Mouse (Mus musculus) hematopoietic stem cell, adult 5-6 weeks (primary cell): ENCODE measurements around the gene Olfr1411. TPM values are rescaled to one million over a fixed set of nuclear protein-coding genes. Genes with fewer than 3 reads are reported as not detected.

Source experiments
- ATAC-seq, 2 experiments: fragments of 125-278 bp in 1 of 2; replicated peaks in 1 of 2; 2 replicates each; pipeline ENCODE4 v1.8.0; 2016 to 2017; ENCODE audit warnings: inconsistent platforms in 2 of 2, mild to moderate bottlenecking in 2 of 2, moderate number of reproducible peaks in 2 of 2, low read depth in 1 of 2, moderate TSS enrichment in 1 of 2; ENCODE audit not compliant: low FRiP score in 2 of 2, poor library complexity in 2 of 2, severe bottlenecking in 2 of 2, insufficient read depth in 1 of 2, low TSS enrichment in 1 of 2
- total RNA-seq: library from RNA; stranded (forward); fragments of 172-1452, 232-1000 nt; gene quantifications from 2 replicates; pipeline ENCODE4 v1.2.3, GENCODE M21; 2017

Gene Olfr1411
- not detected in 2 replicates for total RNA-seq

DNA sequence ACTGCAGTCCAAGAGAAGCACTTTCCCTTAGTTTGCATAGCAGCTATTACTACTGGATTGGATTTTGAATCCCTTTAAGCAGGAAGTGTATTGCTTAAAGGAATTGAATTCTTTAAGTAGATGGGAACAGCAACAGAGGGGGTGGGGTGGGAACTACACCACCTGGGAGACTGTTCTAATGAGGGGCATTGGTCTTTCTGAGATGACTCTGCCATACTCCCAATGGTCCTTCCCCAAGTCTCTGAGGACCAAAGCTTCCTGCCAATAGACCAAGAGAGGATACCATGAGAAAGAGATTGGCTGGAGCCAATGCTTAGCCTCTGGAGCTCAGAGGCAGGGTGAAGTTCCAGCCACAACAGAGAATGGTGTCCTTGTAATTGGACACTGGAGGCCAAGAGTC is at the start of gene Olfr1411:
Gene Olfr1411 (plus strand): TSS at position 301 of the 400 bp plus-strand sequence.
- ATAC-seq, result no peak

DNA sequence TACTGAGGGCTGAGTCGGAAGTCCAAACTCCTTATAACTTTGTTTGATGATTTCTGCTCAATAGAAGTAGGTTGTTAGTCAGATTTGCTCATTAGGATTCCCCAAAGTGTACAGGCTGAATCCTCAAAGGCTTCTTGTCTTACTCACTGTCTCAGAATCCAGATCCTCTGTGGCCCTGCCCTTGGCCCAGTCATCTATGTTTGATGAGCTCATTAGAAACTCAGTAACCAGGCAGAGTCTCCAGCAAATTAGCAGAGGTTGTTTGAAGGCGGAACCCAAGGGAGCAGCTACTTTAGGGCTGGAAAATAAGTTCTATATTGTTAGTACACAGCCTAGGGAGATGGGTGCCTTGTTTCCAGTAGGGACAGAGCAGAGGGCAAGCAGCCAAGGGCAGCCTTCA is 48.3 kb upstream of the Olfr1411 start:
- no peak for ATAC-seq

DNA sequence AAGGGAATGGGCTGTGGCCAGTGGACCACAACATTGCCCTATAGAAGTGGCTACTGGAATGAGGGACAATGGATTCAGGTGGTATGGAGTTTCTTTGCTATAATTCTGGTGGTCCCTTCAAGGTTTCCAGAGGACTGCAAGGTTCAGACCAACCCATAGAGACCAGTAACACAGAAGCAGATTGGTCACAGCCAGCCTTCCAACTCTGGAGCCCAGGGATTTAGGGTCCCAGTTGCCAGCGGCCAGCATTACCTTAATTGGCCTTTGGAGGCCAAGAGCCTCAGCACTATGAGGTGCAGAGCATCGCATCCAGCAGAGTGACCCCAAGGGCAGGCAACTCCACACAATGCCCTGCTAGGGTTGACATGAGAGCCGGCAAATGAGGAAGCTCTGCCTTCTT is 23.2 kb upstream of the Olfr1411 start, which contains the start of gene Olfr1413:
Gene Olfr1413 (plus strand): TSS at position 301 of the 400 bp plus-strand sequence.
- no peak for ATAC-seq

DNA sequence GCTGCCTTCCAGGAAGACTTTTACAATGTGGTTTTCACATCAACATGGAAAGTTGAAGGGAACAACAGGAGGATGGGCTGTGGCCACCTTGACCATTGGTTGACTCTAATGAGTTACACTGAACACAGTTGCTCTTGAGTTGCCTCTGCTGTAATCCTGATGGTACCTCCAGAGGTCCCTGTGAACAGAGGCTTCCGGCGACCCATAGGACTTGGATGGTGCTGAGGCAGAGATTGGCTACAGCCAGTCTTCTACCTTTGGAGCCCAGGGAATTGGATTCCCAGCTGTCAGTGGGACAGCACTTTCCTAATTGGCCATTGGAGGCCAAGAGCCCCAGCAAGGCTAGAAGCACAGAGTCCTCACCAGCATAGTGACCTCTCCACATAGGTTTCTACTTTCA is 8.7 kb upstream of the Olfr1411 start, which contains the start of gene Olfr1412:
Gene Olfr1412 (plus strand): TSS at position 301 of the 400 bp plus-strand sequence.
- ATAC-seq, result no peak

DNA sequence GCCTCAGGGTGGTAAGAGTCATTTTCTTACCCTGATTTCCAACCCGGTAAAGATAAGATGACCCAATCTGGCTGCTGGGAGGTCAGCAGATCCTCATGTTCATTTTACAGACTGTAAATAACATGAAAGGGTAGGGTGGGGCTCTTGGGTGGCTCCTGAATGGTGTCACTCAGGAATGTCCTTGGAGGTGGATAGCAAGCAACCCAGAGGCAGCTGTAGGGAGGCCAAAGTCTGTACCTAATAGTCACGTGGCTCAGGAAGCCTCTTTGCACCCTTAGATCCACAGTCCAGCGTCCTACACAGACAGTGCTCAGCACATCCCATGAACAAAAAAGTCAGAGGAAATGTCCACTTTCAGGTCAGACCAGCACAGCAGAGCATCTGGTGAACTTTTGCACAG is 1.8 kb downstream of the Olfr1411 start:
- ATAC-seq, result no peak

DNA sequence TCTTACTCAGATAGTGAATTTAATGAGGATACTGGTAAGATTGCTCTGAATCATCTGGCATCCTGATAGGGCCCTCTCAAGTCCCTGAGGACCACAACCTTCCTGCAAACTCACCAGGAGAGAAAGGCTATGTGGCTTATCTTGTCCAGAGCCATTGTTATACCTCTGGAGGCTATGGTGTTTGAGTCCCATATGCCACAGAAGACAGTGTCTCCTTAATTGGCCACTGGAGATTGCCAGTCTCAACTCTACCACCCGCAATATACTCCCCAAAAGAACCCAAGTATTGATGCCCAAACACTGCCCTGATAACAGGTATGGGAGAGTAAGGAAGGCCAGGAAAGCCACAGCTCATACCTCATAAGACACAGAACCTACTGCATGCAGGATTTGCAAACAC is 11.3 kb downstream of the Olfr1411 start, which contains the start of gene Olfr1410:
Gene Olfr1410 (plus strand): TSS at position 301 of the 400 bp plus-strand sequence.
- no peak for ATAC-seq

DNA sequence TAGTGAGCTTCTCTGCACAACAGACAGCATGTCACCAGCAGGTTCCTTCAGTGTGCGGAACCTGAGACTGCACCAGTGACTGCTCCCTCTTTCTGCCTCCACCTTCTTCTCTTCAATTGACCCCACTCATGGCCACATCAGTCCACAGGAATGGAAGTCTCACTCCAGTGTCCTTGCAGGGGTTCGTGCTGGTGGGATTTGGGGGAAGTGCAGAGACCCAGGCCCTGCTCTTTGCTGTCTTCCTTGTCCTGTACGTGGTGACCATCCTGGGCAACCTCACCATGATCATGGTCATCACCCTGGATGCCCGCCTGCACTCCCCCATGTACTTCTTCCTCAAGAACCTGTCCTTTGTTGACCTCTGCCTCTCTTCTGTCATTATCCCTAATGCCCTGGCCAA is 13.5 kb downstream of the Olfr1411 start:
- ATAC-seq, result no peak

DNA sequence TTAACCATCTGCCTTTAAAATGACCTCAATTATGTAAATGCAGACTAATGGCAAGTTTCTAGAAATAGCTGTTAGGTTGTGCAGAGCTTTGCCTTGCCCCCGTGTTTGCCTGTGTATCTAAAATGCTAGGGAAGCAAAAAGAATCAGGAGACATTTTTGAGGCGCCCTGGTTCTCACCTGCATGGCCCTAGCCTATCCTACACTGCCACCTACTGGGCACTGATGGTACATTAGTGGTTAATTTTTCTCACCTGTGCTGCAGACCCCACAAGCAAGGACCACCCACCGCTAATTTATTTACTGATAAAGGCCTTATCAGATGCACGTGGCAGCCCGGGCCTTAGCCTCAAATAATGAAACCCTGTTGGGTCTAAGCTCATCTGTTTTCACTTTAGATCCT is 16.8 kb downstream of the Olfr1411 start:
- peak; percentile 47 to 48; a peak in 3 of 4 replicates for ATAC-seq

DNA sequence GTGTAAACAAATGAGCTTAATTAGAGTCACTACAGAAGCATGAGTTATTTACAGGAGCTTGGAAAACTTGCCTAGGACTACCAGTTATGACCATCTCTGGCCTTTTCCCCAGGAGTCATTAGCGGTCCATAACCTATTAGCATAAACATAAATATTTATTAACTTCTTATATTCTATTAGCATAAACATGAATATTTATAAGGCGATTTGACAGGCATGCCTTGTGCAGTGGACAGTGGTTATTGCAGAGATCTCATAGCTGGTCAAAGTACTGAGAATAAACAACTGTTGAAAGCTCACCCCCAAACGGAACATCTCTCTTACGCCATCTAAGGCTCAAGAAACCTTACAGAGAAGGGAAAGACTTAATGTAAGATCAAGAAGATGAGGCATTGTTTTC is 19.0 kb downstream of the Olfr1411 start:
- no peak for ATAC-seq

DNA sequence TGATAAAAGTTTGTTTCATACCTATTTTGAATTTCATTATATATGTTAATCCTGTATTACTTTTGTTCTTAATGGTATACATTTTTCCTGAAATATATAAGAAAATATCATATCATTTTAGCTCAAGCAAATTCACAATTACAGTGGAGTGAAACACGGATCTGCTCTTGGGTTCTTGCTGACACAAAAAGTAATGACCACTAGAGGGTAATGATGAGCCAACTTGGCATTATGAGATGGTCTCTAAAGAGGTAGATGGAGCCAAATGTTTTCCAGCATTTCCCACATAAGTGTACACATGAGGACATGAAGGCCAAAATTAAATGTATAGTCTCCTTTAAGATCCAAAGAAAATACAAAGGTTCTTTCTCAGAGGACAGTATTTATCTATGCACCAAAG is 20.3 kb downstream of the Olfr1411 start:
- no peak for ATAC-seq

DNA sequence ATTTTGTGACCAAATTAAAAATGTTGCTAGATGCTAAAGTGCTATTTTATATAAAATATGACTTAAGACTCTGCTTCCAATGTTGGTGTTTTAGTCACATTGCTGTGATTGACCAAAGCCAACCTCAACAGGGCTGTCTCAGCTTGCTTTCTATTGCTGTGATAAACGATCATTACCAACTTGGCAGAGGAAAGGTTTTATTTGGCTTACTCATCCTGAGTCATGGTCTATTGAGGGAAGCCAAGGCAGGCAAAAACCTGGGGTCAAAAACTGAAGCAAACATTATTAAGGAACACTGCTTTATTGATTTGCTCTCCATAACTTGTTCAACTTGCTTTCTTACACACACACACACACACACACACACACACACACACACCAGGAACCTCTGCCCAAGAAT is 21.8 kb downstream of the Olfr1411 start:
- ATAC-seq, result no peak

DNA sequence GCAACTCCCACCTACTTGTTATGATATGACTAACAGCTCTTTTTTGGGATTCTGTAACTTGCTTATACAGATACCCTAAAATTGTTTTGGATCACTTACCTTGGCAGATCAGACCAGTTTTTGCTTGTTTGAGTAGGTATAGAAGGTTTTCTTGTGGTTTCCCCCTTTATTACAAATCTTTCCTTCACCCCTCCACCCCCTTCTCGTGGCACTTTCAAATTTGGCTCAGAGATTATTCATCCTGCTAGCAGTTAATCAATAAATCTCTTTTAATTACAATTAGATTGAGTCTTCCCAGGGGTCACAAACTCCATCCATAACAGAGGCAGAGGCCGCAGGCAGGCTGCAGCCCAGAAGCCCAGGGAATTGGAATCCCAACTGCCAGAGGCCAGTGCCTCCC is 23.3 kb downstream of the Olfr1411 start, which contains the start of gene Olfr12:
Gene Olfr12 (plus strand): TSS at position 301 of the 400 bp plus-strand sequence.
- no peak for ATAC-seq

DNA sequence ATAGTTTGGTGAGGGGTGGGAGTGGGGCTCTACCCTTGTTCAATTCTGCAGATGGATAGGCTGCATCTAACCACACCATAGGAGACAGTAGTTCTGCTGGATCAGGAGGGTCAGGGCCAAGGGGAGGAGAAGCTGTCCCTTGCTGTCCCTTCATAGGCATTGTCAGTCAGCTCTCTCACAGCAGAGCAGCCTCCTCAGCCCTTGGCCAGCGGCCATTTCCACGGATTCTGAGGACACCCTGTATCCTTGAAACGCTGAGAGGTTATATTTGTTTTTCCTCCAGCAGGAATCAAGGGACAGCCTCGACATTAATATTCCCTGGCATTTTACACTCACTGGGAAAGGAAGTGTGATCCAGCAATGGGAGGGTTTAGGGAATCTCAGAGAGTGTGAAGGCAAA is 24.1 kb downstream of the Olfr1411 start:
- no peak for ATAC-seq

DNA sequence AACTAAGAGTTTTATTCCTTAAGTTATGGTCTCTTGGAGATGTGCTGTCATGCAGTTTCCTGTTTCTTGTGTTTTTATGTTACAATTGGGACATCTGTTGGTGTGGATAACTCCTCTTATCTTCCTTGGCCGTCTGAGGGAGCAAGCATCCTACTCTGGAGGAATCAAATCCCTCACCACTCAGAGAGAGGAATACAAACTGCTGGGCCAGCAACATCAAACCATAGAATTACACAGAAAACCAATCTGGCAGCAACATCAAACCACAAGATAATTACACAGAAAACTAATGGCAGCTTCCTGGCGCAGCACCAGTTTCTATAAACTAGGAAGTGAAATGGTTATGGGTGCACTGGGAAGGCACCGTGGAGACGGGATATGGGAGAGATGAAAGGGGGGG is 34.0 kb downstream of the Olfr1411 start:
- no peak for ATAC-seq

DNA sequence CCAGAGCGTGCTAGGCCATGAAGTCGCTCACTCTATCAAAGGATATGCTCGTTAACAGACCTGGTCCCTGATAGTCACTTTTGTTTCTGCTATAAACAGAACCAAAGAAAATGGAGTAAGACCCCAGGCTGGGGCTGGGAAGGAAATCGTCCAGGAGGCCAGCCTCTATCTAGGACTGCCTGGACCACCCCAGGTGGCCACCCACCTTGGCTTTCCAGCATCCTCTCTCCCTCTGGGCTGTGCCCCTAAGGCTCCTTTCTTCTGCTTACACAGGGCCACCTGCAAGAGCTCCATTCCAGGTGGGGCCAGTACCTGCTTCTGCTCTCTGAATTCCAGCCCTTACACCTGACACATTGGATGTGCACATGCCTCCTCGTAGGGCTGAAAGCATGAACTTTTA is 38.0 kb downstream of the Olfr1411 start:
- ATAC-seq, result no peak

DNA sequence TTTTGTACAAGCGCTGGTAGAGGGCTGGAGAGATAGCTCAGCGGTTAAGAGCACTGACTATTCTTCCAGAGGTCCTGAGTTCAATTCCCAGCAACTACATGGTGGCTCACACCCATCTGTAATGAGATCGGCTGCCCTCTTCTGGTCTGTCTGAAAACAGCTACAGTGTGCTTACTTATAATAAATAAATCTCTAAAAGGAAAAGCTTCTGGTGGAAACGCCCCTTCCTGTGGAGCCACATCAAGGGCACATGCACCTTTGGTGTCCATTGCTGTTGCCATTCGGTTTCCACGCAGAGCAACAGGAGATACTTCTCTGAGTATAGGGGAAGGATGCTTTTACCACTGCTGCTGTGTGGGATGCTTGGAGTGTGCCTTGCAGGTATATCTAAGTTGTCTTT is 38.7 kb downstream of the Olfr1411 start:
- ATAC-seq, result no peak

DNA sequence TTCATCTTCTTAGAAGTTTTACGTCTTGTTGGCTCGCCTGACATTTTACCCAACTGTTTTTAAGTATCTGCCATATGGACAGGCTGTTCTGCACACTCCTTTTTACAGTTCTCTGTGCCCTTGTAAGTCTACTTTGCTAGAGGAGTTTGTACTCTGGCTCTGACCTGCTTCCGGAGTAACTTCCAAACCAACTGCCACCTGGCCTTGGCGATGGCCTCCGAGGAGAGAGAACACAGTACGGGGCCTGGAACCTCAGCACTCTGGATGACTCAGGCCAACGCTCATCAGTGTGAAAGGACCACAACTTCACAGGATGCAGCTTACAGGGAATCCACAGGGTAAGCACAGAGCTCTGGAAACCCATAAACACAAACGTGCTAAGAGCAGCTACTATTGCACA is 39.5 kb downstream of the Olfr1411 start:
- ATAC-seq, result no peak

DNA sequence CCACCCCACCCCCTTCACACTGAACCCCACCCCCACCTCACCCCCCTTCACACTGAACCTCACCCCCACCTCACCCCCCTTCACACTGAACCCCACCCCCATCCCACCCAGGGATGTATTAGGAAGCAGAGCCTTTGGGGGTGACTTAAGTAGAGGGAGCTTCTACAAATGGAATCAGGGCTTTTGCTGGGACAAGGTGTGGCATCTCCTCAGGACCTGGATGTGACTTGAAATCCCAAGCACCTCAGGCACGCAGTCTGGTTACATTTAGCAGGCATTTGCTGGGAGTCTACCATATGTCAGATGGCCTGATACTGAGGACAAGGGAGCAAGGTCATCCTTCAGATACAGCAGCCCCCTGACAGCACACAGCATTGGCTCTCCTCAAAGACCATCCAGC is 40.4 kb downstream of the Olfr1411 start:
- ATAC-seq, result no peak

DNA sequence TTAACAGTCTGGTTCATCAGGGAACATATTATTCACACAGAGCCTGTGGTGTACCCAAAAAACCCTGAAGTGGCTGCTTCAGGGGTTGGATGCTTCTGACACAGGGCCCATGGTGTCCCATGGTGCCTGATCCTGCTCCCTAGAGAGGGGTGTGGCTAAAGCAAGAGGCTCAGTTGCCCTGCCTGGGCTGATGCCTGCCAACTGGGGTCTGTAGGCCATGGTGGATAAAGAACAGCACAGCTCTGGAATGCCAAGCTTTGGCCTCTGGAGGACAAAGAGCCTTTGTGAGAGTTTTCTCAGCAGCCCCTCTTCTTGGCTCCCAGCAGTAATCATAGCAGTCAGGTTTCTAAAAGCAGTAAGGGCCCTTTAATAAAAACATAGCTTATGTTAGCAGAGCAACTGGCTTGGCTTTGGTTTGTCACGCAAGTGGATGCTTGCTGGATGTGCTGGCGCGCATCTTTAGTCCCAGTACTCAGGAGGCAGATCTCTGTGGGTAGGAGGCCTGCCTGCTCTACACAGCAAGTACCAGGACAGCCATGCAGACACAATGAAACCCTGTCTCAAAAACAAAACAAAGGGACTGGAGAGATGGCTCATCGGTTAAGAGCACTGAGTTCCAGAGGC is 40.9 kb downstream of the Olfr1411 start:
- ATAC-seq, result no peak
